Mouse (Mus musculus) cerebellum, postnatal 36 days (tissue): Measurements from ENCODE around the gene 4931406P16Rik.

Source experiments
- DNase-seq, 2 experiments: peaks; one replicate each; pipeline ENCODE4 v3.0.0; 2021 to 2022; ENCODE audit warnings: mixed read lengths in 2 of 2

The 4931406P16Rik gene

GRCm38 (mm10) chr7:34242176-34242575 is 71.2 kb downstream of the 4931406P16Rik start:
- DNase-seq = peak; percentile 77 to 81

- DNase-seq = no peak
Measured at GRCm38 (mm10) chr7:34238086-34238485, 75.3 kb downstream of the 4931406P16Rik start.

GRCm38 (mm10) chr7:34235602-34236001 is 77.7 kb downstream of the 4931406P16Rik start:
- DNase-seq = no peak

- DNase-seq = no peak
Measured at GRCm38 (mm10) chr7:34234610-34235561, 78.5 kb downstream of the 4931406P16Rik start.

GRCm38 (mm10) chr7:34233909-34234609 is 79.3 kb downstream of the 4931406P16Rik start:
- DNase-seq = peak; percentile 100

GRCm38 (mm10) chr7:34232785-34233725 is 80.3 kb downstream of the 4931406P16Rik start:
- no peak for DNase-seq

- DNase-seq = peak; percentile 79 to 83
Measured at GRCm38 (mm10) chr7:34230116-34230515, 83.2 kb downstream of the 4931406P16Rik start, which contains the start of gene Gpi1. TSS of gene Gpi1 (minus strand) at chr7:34230336.

- peak; percentile 42 to 48 for DNase-seq
Measured at GRCm38 (mm10) chr7:34229691-34230111, 83.7 kb downstream of the 4931406P16Rik start.

GRCm38 (mm10) chr7:34229153-34229552 is 84.2 kb downstream of the 4931406P16Rik start:
- DNase-seq = no peak

GRCm38 (mm10) chr7:34228641-34229040 is 84.7 kb downstream of the 4931406P16Rik start:
- peak; percentile 30 to 38 for DNase-seq

GRCm38 (mm10) chr7:34226846-34227245 is 86.5 kb downstream of the 4931406P16Rik start:
- DNase-seq = no peak

- DNase-seq = peak in 1 of 2 experiments; percentile 33
Measured at GRCm38 (mm10) chr7:34226086-34226485, 87.3 kb downstream of the 4931406P16Rik start.

- no peak for DNase-seq
Measured at GRCm38 (mm10) chr7:34224308-34224707, 89.0 kb downstream of the 4931406P16Rik start.

GRCm38 (mm10) chr7:34222340-34222739 is 91.0 kb downstream of the 4931406P16Rik start:
- no peak for DNase-seq

GRCm38 (mm10) chr7:34221594-34222250 is 91.6 kb downstream of the 4931406P16Rik start:
- no peak for DNase-seq

GRCm38 (mm10) chr7:34218496-34218895 is 94.9 kb downstream of the 4931406P16Rik start:
- no peak for DNase-seq

- no peak for DNase-seq
Measured at GRCm38 (mm10) chr7:34216474-34216873, 96.9 kb downstream of the 4931406P16Rik start.

GRCm38 (mm10) chr7:34215481-34215880 is 97.9 kb downstream of the 4931406P16Rik start:
- DNase-seq = no peak

GRCm38 (mm10) chr7:34214644-34215043 is 98.7 kb downstream of the 4931406P16Rik start:
- no peak for DNase-seq

GRCm38 (mm10) chr7:34213281-34213680 is 100.1 kb downstream of the 4931406P16Rik start:
- DNase-seq = no peak

- DNase-seq = no peak
Measured at GRCm38 (mm10) chr7:34208027-34208745, 105.2 kb downstream of the 4931406P16Rik start.
